Mouse (Mus musculus): ENCODE data around the gene Gm17359. TPM values are rescaled to one million over a fixed set of nuclear protein-coding genes. Genes with fewer than 3 reads are reported as not detected.

Gm17359 gene
- polyA plus RNA-seq, 1 experiment from 2014 or later = not detected

DNA sequence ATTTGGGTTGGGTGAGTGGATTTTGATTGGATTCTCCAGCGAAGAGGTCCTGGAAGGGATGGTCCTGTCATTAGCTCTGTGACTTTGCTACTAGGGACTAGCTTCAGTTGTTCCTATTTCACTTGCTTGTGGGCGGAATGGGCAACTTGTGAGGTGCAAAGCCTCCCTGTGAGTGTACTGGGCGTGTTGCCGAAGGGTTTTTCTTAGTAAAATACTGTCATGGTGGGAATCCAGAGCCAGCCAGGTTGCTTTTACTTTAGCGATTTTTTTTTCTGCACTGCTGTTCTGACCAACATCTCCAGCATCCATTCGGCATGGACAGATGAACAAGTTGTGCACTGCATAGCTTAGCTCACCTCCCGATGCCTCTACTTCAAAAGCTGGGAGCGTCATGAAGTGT lies 65.6 kb downstream of the Gm17359 start:
- Histone ChIP-seq H3K9me3 (no peaks in the 10 kb centered on the region), H3K4me1 (replicated peaks) (no peaks in the 10 kb centered on the region), H3K36me3 (no peaks in the 10 kb centered on the region), H3K4me3 (no peak overlapping the region), H3K27ac (no peak overlapping the region), H3K27me3 (no peaks in the 10 kb centered on the region), H3K4me2 (no peak overlapping the region), H3K9ac (no peak overlapping the region)
- WGBS = 88% methylated on average over 8 of the region's 8 CpGs
- ATAC-seq (ENCODE audit: low FRiP score) = no peak

DNA sequence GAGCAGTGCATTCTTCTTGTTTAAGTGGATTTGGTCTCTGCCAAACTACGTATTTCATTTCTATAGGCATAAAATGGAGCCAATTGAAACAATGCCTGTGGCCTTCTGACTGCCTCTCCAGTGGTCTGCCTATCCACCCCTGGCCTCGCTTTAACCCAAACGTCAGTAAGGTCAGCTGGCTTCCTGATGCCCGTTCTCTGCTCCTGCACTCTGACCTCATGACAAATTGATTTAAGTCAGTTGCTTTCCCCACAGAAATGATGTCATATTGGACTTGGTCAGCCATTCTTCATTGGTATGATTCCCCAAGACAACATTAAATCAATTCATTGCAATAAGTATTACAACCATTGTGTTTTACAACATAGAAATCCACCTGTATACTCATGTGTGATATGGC lies 72.1 kb downstream of the Gm17359 start:
- H3K4me1 ChIP-seq (replicated peaks) = peaks cover 10% of the 10 kb centered on the region
- ATAC-seq (ENCODE audit: low FRiP score) = no peak
- no peak overlapping the region for H3K27ac ChIP-seq
- 35% methylated on average over 4 of the region's 4 CpGs for WGBS
- H3K4me3 ChIP-seq = no peak overlapping the region
- no peak overlapping the region for H3K4me2 ChIP-seq
- no peaks in the 10 kb centered on the region for H3K27me3 ChIP-seq
- H3K9me3 ChIP-seq = no peaks in the 10 kb centered on the region
- no peaks in the 10 kb centered on the region for H3K36me3 ChIP-seq
- H3K9ac ChIP-seq = no peak overlapping the region

DNA sequence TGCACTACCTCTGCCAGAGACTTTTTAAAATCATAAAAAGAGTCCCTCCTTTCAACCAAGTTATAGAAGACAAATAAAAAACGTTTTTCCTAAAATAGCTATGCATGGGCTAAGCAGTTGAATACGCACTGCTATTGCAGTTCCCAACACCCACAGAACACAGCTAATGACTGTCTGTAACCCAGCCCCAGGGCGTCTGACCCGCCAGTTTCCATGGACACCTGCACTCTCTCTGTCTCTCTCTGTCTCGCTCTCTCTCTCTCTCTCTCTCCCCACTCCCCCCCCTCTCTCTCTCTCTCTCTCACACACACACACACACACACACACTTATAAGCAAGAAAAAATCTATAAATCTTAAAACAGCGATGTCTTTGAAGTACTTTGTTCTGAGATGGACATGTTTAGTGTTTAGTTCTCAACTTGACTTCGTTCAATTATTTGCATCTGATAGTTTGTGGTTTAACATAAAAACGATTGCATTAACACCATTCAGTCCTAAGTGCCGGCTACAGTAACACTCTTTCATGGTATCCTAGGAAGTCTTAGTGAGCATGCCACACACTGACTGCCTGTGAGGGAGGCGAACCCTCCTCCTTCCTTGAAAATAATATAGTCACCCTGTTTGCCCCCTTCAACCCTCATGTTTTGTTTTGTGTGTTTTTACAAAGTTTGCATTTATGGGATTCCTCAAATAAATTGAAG lies 73.6 kb downstream of the Gm17359 start:
- H3K9me3 ChIP-seq = no peaks in the 10 kb centered on the region
- H3K36me3 ChIP-seq = no peaks in the 10 kb centered on the region
- peak; percentile 65; the same call in 1 of the 2 replicates for ATAC-seq (ENCODE audit: low FRiP score)
- no peak overlapping the region for H3K4me3 ChIP-seq
- peaks cover 10% of the 10 kb centered on the region for H3K4me1 ChIP-seq (replicated peaks)
- 20% methylated on average over 10 of the region's 10 CpGs for WGBS
- no peak overlapping the region for H3K27ac ChIP-seq
- H3K9ac ChIP-seq = no peak overlapping the region
- 0 out of 2 replicates have a peak overlapping the region, but pooled peaks have one; percentile 8 for H3K4me2 ChIP-seq
- no peaks in the 10 kb centered on the region for H3K27me3 ChIP-seq

DNA sequence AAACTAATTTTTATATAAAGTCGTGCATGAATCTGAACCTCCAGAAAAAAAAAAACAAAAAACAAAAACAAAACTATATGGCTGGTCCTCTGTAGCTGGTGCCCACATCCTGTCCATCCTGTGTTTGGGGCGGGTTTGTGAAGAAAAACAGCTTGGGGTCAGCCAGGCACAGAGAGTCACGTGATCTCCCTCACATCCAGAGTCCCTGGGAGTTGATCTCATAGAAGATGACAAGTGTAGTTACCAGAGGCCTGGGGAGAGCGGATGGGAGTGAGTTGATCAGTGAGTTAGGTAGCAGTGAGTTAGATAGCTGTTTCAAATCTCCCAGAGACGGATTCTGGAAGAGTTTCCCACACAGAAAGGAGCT lies 74.2 kb downstream of the Gm17359 start:
- H3K4me3 ChIP-seq = no peak overlapping the region
- no peaks in the 10 kb centered on the region for H3K36me3 ChIP-seq
- no peaks in the 10 kb centered on the region for H3K27me3 ChIP-seq
- 29% methylated on average over 5 of the region's 5 CpGs for WGBS
- no peak for ATAC-seq (ENCODE audit: low FRiP score)
- no peak overlapping the region for H3K4me2 ChIP-seq
- H3K9ac ChIP-seq = no peak overlapping the region
- peaks cover 10% of the 10 kb centered on the region for H3K4me1 ChIP-seq (replicated peaks)
- H3K9me3 ChIP-seq = no peaks in the 10 kb centered on the region
- H3K27ac ChIP-seq = no peak overlapping the region

DNA sequence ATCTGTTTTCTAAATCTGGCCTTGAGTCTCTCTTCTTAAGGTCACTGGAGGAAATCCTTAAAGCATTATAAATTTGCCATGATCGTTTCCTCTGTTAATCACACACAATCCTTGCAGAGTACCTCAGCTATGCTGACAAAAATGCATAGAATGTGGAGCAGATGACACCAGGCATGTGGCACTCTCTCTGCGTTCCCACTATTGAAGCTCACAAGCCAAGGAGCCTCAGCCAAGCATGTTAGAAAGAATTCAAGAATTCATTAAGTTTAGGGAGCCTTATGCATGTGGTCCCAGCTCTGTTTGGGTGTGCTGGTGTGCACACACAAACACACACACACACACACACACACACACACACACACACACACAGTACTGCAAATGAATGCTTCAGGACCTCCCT lies 75.2 kb downstream of the Gm17359 start:
- Histone ChIP-seq H3K27ac (no peak overlapping the region), H3K27me3 (no peaks in the 10 kb centered on the region), H3K9me3 (no peaks in the 10 kb centered on the region), H3K36me3 (no peaks in the 10 kb centered on the region), H3K4me2 (no peak overlapping the region), H3K4me1 (replicated peaks) (peaks cover 10% of the 10 kb centered on the region), H3K4me3 (no peak overlapping the region), H3K9ac (no peak overlapping the region)
- no peak for ATAC-seq (ENCODE audit: low FRiP score)
- WGBS = 84% methylated on average over 2 of the region's 2 CpGs

DNA sequence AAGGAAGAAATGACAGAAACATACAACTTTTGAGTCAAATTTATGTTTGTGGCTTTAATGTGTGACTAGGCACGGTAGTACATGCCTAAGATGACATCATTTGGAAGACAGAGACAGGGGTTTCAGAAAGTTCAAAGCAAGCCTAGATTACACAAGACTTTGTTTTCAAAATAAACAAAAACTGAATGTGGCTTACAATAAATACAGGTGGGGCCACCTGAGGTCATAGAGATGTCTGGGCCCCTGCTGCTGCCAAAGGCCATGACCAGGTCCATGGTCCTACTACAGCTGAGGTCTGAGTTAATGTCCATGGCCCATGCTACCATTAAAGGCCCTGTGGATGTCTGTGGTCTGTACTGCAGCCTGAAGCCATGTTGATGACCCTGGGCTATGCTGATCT lies 77.0 kb downstream of the Gm17359 start:
- H3K9ac ChIP-seq = no peak overlapping the region
- H3K36me3 ChIP-seq = no peaks in the 10 kb centered on the region
- 87% methylated on average over 1 of the region's 1 CpGs for WGBS
- no peak overlapping the region for H3K27ac ChIP-seq
- no peak for ATAC-seq (ENCODE audit: low FRiP score)
- no peak overlapping the region for H3K4me2 ChIP-seq
- no peak overlapping the region for H3K4me3 ChIP-seq
- H3K9me3 ChIP-seq = no peaks in the 10 kb centered on the region
- peaks cover 17% of the 10 kb centered on the region for H3K4me1 ChIP-seq (replicated peaks)
- H3K27me3 ChIP-seq = no peaks in the 10 kb centered on the region

DNA sequence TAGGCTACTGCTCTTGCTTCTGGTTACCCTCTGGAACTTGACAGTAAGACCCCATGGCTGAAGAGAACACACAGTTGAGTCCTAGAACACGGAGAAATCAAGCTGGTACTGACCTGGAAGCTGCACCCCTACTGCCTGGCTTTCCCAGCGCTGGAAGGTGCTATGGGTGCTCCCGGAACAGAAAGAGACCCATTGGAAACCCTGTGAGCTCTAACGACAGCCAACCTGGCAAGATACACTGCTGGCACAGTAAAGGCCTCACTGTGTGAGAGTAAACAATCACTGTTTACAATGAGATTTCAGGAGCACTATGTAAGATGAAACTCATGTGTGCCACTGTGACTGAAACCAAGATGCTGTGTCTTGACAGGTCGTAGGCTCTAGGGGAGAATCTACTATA lies 78.6 kb downstream of the Gm17359 start:
- H3K4me2 ChIP-seq = no peak overlapping the region
- no peaks in the 10 kb centered on the region for H3K36me3 ChIP-seq
- 84% methylated on average over 5 of the region's 5 CpGs for WGBS
- H3K27ac ChIP-seq = no peak overlapping the region
- no peaks in the 10 kb centered on the region for H3K9me3 ChIP-seq
- no peak for ATAC-seq (ENCODE audit: low FRiP score)
- peaks cover 13% of the 10 kb centered on the region for H3K4me1 ChIP-seq (replicated peaks)
- H3K27me3 ChIP-seq = no peaks in the 10 kb centered on the region
- H3K9ac ChIP-seq = no peak overlapping the region
- H3K4me3 ChIP-seq = no peak overlapping the region

DNA sequence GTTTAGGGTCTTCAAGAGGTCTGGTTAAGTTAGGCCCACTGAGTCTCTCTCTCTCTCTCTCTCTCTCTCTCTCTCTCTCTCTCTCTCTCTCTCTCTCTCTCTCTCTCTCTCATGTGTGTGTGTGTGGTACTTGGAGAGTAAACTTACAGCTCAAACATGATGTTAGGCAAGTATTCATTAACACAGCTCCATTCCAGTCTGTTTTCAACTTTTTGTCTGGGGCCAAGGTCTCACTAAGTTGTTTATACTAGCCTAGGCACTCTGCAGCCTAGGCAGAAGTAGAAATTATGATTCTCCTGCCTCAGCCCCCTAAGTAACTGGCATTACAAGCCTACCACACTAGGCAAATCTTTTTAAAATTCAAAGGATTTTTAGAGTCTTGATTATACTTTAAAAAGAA lies 79.5 kb downstream of the Gm17359 start:
- no peak overlapping the region for H3K4me2 ChIP-seq
- H3K36me3 ChIP-seq = no peaks in the 10 kb centered on the region
- no peak for ATAC-seq (ENCODE audit: low FRiP score)
- no peak overlapping the region for H3K9ac ChIP-seq
- no peaks in the 10 kb centered on the region for H3K9me3 ChIP-seq
- H3K4me1 ChIP-seq (replicated peaks) = peaks cover 8% of the 10 kb centered on the region
- no peaks in the 10 kb centered on the region for H3K27me3 ChIP-seq
- no peak overlapping the region for H3K4me3 ChIP-seq
- no peak overlapping the region for H3K27ac ChIP-seq

DNA sequence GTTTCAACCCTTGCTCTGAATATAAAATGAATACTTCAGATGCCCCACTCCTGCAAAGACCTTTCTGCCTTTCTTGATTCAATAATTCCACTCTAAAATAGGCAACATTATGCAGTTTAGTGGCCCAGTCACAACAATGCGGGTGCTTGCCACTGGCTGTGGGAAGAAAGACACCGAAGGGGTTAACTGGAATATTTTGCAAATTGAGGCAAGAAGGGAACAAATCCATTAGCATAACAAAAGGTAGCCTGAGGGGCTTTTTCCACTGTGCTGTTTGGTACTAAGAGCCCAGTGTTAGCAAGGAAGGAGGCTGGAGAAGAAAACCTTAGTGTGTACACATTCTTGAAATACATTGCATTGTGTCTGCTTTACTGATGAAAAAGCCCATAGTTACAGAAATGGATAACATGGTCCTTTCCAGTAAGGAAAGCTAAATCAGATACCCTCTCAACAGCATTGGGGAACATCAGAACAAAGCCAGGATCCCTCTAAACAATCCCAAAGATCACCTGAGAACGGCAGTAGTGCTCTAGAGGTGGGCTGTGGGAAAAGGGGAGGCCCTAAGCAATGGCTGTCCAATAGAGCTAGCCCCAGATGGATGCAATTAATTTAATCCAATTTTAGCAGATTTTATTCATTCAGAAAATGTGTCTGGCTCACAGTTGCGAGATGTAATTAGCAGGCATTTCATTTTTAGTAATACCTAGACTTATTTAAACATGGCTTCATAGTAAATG lies 80.7 kb downstream of the Gm17359 start:
- H3K4me2 ChIP-seq = 0 out of 2 replicates have a peak overlapping the region, but pooled peaks have one; percentile 15

DNA sequence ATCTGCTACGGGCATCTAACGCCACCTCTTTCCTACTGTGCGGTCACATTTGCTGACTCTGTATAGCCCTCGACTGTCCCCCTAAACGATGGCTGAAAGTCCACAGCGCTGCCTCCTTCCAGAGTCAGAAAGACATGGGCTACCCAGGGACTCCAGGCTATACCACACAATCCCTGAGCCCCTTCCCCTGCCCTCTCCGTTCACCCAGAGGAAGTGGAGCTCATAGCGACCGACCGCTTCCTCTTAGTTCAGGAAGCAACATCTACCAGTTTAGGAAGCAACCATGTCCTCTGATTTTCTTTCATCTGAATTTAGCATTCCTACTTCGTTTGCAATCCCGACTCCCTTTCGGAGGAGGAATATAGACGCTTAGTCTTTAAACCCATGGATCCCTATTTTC lies 82.5 kb downstream of the Gm17359 start:
- ATAC-seq (ENCODE audit: low FRiP score) = no peak
- 82% methylated on average over 14 of the region's 14 CpGs for WGBS
- H3K9ac ChIP-seq = no peak overlapping the region
- H3K4me2 ChIP-seq = no peak overlapping the region
- no peaks in the 10 kb centered on the region for H3K9me3 ChIP-seq
- H3K4me3 ChIP-seq = no peak overlapping the region
- H3K27ac ChIP-seq = no peak overlapping the region
- H3K36me3 ChIP-seq = no peaks in the 10 kb centered on the region
- no peaks in the 10 kb centered on the region for H3K27me3 ChIP-seq
- peaks cover 7% of the 10 kb centered on the region for H3K4me1 ChIP-seq (replicated peaks)

More for the DNA sequence above, 80.7 kb downstream of the Gm17359 start:
- ATAC-seq (ENCODE audit: low FRiP score) = peak; percentile 88
- H3K9ac ChIP-seq = no peak overlapping the region
- peak overlapping the region; percentile 79 for H3K27ac ChIP-seq
- no peaks in the 10 kb centered on the region for H3K9me3 ChIP-seq
- WGBS = 15% methylated on average over 4 of the region's 4 CpGs
- H3K27me3 ChIP-seq = no peaks in the 10 kb centered on the region
- no peak overlapping the region for H3K4me3 ChIP-seq
- peaks cover 7% of the 10 kb centered on the region for H3K4me1 ChIP-seq (replicated peaks)
- no peaks in the 10 kb centered on the region for H3K36me3 ChIP-seq

DNA sequence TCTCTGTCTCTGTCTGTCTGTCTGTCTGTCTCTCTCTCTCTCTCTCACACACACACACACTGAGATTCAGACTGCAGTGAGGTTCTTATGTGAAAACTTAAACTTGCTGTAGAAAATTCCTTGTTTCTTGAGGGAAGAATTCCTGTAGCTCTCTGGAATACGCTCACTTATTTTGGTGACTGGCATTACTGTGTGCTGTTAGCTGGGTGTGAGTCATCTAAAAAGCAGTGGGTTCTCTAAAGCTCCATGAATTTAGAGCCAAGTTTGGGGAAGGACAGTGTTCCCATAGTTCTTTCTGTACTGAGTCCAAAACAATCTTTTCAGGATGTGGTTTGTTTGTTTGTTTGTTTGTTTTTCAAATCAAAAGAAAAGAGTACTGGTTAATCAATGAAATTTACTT lies 89.0 kb downstream of the Gm17359 start:
- WGBS = 96% methylated on average over 1 of the region's 1 CpGs
- no peaks in the 10 kb centered on the region for H3K36me3 ChIP-seq

DNA sequence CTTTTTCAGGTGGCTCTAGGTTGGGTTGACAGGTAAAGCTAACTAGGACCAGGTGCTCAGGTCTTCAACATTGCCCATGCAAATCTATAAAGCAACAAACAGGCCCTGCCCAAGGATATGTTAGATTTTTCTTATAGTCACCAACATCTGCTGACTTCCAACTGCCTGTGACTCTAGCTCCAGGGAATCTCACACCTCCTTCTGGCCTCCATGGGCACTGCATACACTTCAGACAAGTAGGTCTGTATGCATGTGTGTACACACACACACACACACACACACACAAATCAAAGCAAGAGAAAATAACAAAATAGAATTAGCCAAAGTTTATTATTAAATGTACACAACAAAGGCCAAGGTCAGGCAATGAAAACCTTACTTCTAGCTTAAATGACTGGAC lies 97.1 kb downstream of the Gm17359 start:
- ATAC-seq (ENCODE audit: low FRiP score) = no peak

More for the DNA sequence above, 89.0 kb downstream of the Gm17359 start:
- no peak overlapping the region for H3K4me3 ChIP-seq
- no peaks in the 10 kb centered on the region for H3K4me1 ChIP-seq (replicated peaks)
- H3K27me3 ChIP-seq = no peaks in the 10 kb centered on the region
- no peaks in the 10 kb centered on the region for H3K9me3 ChIP-seq
- no peak overlapping the region for H3K4me2 ChIP-seq
- H3K27ac ChIP-seq = no peak overlapping the region
- ATAC-seq (ENCODE audit: low FRiP score) = no peak
- H3K9ac ChIP-seq = no peak overlapping the region

DNA sequence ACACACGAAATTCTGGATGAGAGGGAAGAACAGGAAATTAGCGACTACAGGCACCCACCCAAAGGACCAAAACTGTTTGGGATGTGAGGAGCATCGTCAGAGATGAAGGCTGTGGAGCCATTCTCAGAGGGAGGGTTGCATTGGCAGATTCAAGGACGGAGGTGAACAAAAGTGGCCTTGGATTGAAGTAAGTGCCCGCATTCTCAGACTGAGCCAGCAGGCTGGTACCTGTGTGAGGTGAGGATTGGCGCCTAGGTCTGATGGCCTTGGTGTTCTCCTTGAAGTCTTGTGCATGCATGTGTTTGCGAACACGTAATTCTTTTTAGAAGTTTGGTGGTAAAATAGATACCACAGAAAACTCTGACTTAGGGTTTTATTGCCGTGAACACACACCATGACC lies 98.0 kb downstream of the Gm17359 start:
- no peaks in the 10 kb centered on the region for H3K27me3 ChIP-seq
- no peak for ATAC-seq (ENCODE audit: low FRiP score)
- H3K9ac ChIP-seq = no peak overlapping the region
- 89% methylated on average over 9 of the region's 9 CpGs for WGBS
- H3K9me3 ChIP-seq = no peaks in the 10 kb centered on the region
- H3K27ac ChIP-seq = no peak overlapping the region
- H3K4me3 ChIP-seq = no peak overlapping the region
- no peaks in the 10 kb centered on the region for H3K36me3 ChIP-seq
- no peaks in the 10 kb centered on the region for H3K4me1 ChIP-seq (replicated peaks)
- H3K4me2 ChIP-seq = no peak overlapping the region

More for the DNA sequence above, 97.1 kb downstream of the Gm17359 start:
- Histone ChIP-seq H3K4me1 (replicated peaks) (no peaks in the 10 kb centered on the region), H3K9ac (no peak overlapping the region), H3K36me3 (no peaks in the 10 kb centered on the region), H3K4me2 (no peak overlapping the region), H3K9me3 (no peaks in the 10 kb centered on the region), H3K4me3 (no peak overlapping the region), H3K27ac (no peak overlapping the region), H3K27me3 (no peaks in the 10 kb centered on the region)
